27 mouse cellular contexts compared by ENCODE assay signal in the genomic region with DNA sequence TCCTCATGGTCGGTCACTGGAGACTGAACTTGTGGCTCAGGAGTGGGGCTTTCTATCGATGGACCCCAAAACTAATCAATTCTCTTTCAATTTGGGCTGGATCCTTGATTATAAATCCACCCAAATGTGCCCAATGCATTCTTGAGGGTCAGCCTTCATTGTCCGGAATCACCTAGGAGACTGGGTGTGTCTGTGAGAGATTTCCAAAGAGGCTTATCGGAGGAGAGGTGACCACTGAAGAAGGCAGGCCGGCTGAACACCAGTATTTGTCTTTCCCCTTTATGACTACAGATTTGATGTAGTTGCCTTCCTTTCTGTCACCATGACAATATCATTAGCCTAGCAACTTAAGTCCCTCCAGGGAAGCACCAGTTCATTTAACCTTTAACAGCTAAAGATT.
DNase-seq lines count a peak whose midpoint lies in the region; ATAC-seq lines count a peak whose summit lies in the region.
"Had no signal": no experiment of that assay in that cellular context is flagged by ENCODE, and none has a peak within 500 bp of the region (broad histone marks: within the 10 kb centered on the region; RNA-seq: fewer than 3 reads in every experiment).

No protein-coding gene starts in this region.

- H3K9me3 ChIP-seq in hindbrain, embryonic 13.5 days = no peaks in the 10 kb centered on the region
- H3K9me3 ChIP-seq in hindbrain, embryonic 11.5 days (ENCODE audit: control insufficient read depth, low read length) = no peaks in the 10 kb centered on the region
- H3K9me3 ChIP-seq in midbrain, embryonic 12.5 days = no peaks in the 10 kb centered on the region
- no peaks in the 10 kb centered on the region for H3K9me3 ChIP-seq in midbrain, embryonic 16.5 days (replicated peaks; ENCODE audit: control insufficient read depth, low read length, poor library complexity, severe bottlenecking)
- H3K9me3 ChIP-seq: embryonic facial prominence, embryonic 12.5 days; embryonic facial prominence, embryonic 15.5 days; G1E; heart, embryonic 13.5 days had no signal

- peaks cover 57% of the 10 kb centered on the region for H3K4me1 ChIP-seq in hindbrain, embryonic 13.5 days (replicated peaks)
- H3K4me1 ChIP-seq in hindbrain, embryonic 11.5 days (replicated peaks; ENCODE audit: control insufficient read depth, insufficient read depth, low read length) = peaks cover 3% of the 10 kb centered on the region
- peaks cover 48% of the 10 kb centered on the region for H3K4me1 ChIP-seq in midbrain, embryonic 12.5 days
- peaks cover 38% of the 10 kb centered on the region for H3K4me1 ChIP-seq in midbrain, embryonic 16.5 days (ENCODE audit: control insufficient read depth, insufficient read depth, low read length)

- no peak overlapping the region for H3K4me3 ChIP-seq in hindbrain, embryonic 13.5 days
- no peak overlapping the region for H3K4me3 ChIP-seq in hindbrain, embryonic 11.5 days (ENCODE audit: low read depth, low read length)
- H3K4me3 ChIP-seq in midbrain, embryonic 12.5 days = no peak overlapping the region
- no peak overlapping the region for H3K4me3 ChIP-seq in midbrain, embryonic 16.5 days (ENCODE audit: low read depth, low read length)
- H3K4me3 ChIP-seq: embryonic facial prominence, embryonic 12.5 days; embryonic facial prominence, embryonic 15.5 days; gastrocnemius, adult 2 months; heart, embryonic 13.5 days had no signal

- no peaks in the 10 kb centered on the region for H3K27me3 ChIP-seq in hindbrain, embryonic 13.5 days
- H3K27me3 ChIP-seq in hindbrain, embryonic 11.5 days (ENCODE audit: control insufficient read depth, insufficient read depth, low read length) = no peaks in the 10 kb centered on the region
- no peaks in the 10 kb centered on the region for H3K27me3 ChIP-seq in midbrain, embryonic 12.5 days
- H3K27me3 ChIP-seq in midbrain, embryonic 16.5 days (ENCODE audit: control insufficient read depth, insufficient read depth, low read depth, low read length) = no peaks in the 10 kb centered on the region
- H3K27me3 ChIP-seq: CH12.LX; embryonic facial prominence, embryonic 12.5 days; embryonic facial prominence, embryonic 15.5 days; heart, embryonic 13.5 days; Patski had no signal

- H3K27ac ChIP-seq in hindbrain, embryonic 13.5 days = 0 out of 2 replicates have a peak overlapping the region, but pooled peaks have one; percentile 18
- H3K27ac ChIP-seq in hindbrain, embryonic 11.5 days (ENCODE audit: low read depth, low read length) = no peak overlapping the region
- 0 out of 2 replicates have a peak overlapping the region, but pooled peaks have one; percentile 25 for H3K27ac ChIP-seq in midbrain, embryonic 12.5 days (replicated peaks)
- no peak overlapping the region for H3K27ac ChIP-seq in midbrain, embryonic 16.5 days (ENCODE audit: low read length)
- H3K27ac ChIP-seq: embryonic facial prominence, embryonic 12.5 days; embryonic facial prominence, embryonic 15.5 days; gastrocnemius, adult 2 months; heart, embryonic 13.5 days had no signal

- DNase-seq in embryo, embryonic 10.5 days (ENCODE audit: low spot score) = peak; percentile 44
- DNase-seq in embryo, embryonic 11 days = no peak
- no peak for DNase-seq in hindbrain, embryonic 11.5 days (ENCODE audit: low spot score)
- DNase-seq: adrenal gland, postnatal 10 days; adrenal gland, postnatal 36 days; B cell, adult 2 months; cerebellum, adult 18-20 months; cerebellum, adult 9-10 months; cerebellum, postnatal 14 days; forebrain, postnatal 0 days; gastrocnemius, adult 2 months; gastrocnemius, postnatal 14 days; heart, adult 18-20 months; heart, postnatal 14 days; heart, postnatal 4 days had no signal

- H3K4me2 ChIP-seq in hindbrain, embryonic 13.5 days = no peak overlapping the region
- H3K4me2 ChIP-seq in hindbrain, embryonic 11.5 days (replicated peaks; ENCODE audit: low read depth, low read length) = no peak overlapping the region
- 0 out of 2 replicates have a peak overlapping the region, but pooled peaks have one; percentile 5 for H3K4me2 ChIP-seq in midbrain, embryonic 12.5 days (replicated peaks)
- no peak overlapping the region for H3K4me2 ChIP-seq in midbrain, embryonic 16.5 days (ENCODE audit: low read length)
- H3K4me2 ChIP-seq: embryonic facial prominence, embryonic 12.5 days; embryonic facial prominence, embryonic 15.5 days; heart, embryonic 13.5 days; hindbrain, embryonic 14.5 days had no signal

- no peaks in the 10 kb centered on the region for H3K36me3 ChIP-seq in hindbrain, embryonic 13.5 days
- H3K36me3 ChIP-seq in hindbrain, embryonic 11.5 days (ENCODE audit: control insufficient read depth, insufficient read depth, low read length) = no peaks in the 10 kb centered on the region
- peaks cover 9% of the 10 kb centered on the region; the same call in 1 of the 2 replicates for H3K36me3 ChIP-seq in midbrain, embryonic 12.5 days
- no peaks in the 10 kb centered on the region for H3K36me3 ChIP-seq in midbrain, embryonic 16.5 days (ENCODE audit: control insufficient read depth, insufficient read depth, low read length)
- H3K36me3 ChIP-seq: embryonic facial prominence, embryonic 12.5 days; embryonic facial prominence, embryonic 15.5 days; G1E; heart, embryonic 13.5 days had no signal

- no peak for ATAC-seq in hindbrain, embryonic 13.5 days (ENCODE audit: low FRiP score)
- ATAC-seq in hindbrain, embryonic 11.5 days (ENCODE audit: low FRiP score) = no peak
- ATAC-seq in midbrain, embryonic 12.5 days (ENCODE audit: low FRiP score, low read depth) = no peak
- no peak for ATAC-seq in midbrain, embryonic 16.5 days
- ATAC-seq: forebrain, embryonic 14.5 days; forebrain, postnatal 0 days; intestine, postnatal 0 days; Patski had no signal

- WGBS in hindbrain, embryonic 13.5 days = 28% methylated on average over 5 of the region's 5 CpGs
- WGBS in hindbrain, embryonic 11.5 days = 49% methylated on average over 5 of the region's 5 CpGs
- 21% methylated on average over 5 of the region's 5 CpGs for WGBS in midbrain, embryonic 12.5 days
- 27% methylated on average over 5 of the region's 5 CpGs for WGBS in midbrain, embryonic 16.5 days

- no peak overlapping the region for H3K9ac ChIP-seq in hindbrain, embryonic 13.5 days
- H3K9ac ChIP-seq in hindbrain, embryonic 11.5 days (ENCODE audit: low read depth, low read length) = no peak overlapping the region
- no peak overlapping the region for H3K9ac ChIP-seq in midbrain, embryonic 12.5 days (replicated peaks)
- no peak overlapping the region for H3K9ac ChIP-seq in midbrain, embryonic 16.5 days (ENCODE audit: low read depth, low read length)
- H3K9ac ChIP-seq: embryonic facial prominence, embryonic 12.5 days; embryonic facial prominence, embryonic 15.5 days; forebrain, postnatal 0 days; heart, embryonic 13.5 days; hindbrain, embryonic 14.5 days had no signal

Comparison
In these comparisons a context has a peak if more than half of its experiments do, and no peak if none do; other contexts are left out.
1. H3K27ac ChIP-seq: peak in hindbrain, embryonic 13.5 days (single experiment) and midbrain, embryonic 12.5 days (single experiment); none in hindbrain, embryonic 11.5 days (single experiment) and midbrain, embryonic 16.5 days (single experiment).